Mouse (Mus musculus): ENCODE results near the gene Ccser2. TPM values are rescaled to one million over a fixed set of nuclear protein-coding genes. Genes with fewer than 3 reads are reported as not detected.
A peak's percentile ranks its signal among the peaks of the same experiment; 100 is the strongest.

Gene Ccser2
- total and polyA plus RNA-seq, 3 experiments = 63.1 to 122 (median 106) TPM

DNA sequence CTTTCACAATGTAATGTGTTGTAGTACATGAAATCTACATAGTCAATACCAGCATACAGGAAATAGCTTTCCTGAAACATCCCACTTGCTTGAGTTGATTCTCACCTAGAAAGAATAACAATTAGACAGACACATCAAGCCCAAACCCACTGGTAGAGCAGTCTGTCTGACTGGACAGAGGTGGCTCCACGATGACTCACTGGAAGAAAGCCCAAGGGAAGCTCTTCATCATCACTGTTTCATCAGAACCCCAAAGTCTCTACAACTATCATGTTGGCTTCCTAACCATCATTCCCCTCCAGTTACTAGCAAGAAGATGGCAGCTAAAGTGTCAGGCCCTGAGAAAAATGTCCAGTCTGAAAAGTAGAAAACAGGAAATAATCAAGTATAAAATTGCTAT is 83.5 kb downstream of the Ccser2 start:
- H3K27me3 ChIP-seq (ENCODE audit: control insufficient read depth, insufficient read depth, low read length) = no peaks in the 10 kb centered on the region
- no peaks in the 10 kb centered on the region for H3K79me2 ChIP-seq (replicated peaks; ENCODE audit: control insufficient read depth, insufficient read depth, low read length)
- no peak overlapping the region for H3K9ac ChIP-seq (ENCODE audit: low read depth, low read length)
- H3K4me1 ChIP-seq (ENCODE audit: control insufficient read depth, insufficient read depth, low read length) = no peaks in the 10 kb centered on the region
- intact Hi-C loops (cut with DNase I) = no loop called here
- TF ChIP-seq EP300 (IDR thresholded peaks at IDR 0.05; ENCODE audit: insufficient read depth, low read depth, low read length) (no peak), POLR2A (IDR thresholded peaks at IDR 0.05; ENCODE audit: insufficient read depth, low read depth, low read length) (no peak), CTCF (IDR thresholded peaks at IDR 0.05) (no peak)
- WGBS = 79% methylated on average over 1 of the region's 1 CpGs
- H3K36me3 ChIP-seq (ENCODE audit: control insufficient read depth, insufficient read depth, low read length) = peaks cover 3% of the 10 kb centered on the region
- no peak overlapping the region for H3K4me3 ChIP-seq
- no peak for DNase-seq
- H3K27ac ChIP-seq = no peak overlapping the region

DNA sequence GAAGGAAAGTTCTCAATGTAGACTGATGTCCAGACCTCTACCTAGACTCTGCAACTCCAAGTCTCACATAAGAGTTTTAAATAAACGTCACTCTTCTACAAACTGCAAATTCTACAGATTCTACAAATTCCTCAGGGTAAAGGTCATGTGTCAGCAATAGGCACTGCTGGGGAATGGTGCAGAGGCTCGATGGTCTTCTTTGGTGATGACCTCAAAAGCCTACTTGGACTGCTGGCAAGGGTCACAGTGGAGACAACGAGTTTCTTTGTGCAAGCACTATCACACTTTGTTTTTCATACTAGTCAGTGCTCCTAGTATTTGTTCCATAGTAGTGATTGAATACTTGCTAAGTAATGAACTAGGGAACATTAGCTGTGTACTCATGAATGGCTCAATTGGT is 85.0 kb downstream of the Ccser2 start:
- Histone ChIP-seq H3K9ac (ENCODE audit: low read depth, low read length) (no peak overlapping the region), H3K79me2 (replicated peaks; ENCODE audit: control insufficient read depth, insufficient read depth, low read length) (no peaks in the 10 kb centered on the region), H3K27ac (no peak overlapping the region), H3K4me3 (no peak overlapping the region), H3K36me3 (ENCODE audit: control insufficient read depth, insufficient read depth, low read length) (peaks cover 6% of the 10 kb centered on the region), H3K4me1 (ENCODE audit: control insufficient read depth, insufficient read depth, low read length) (no peaks in the 10 kb centered on the region), H3K27me3 (ENCODE audit: control insufficient read depth, insufficient read depth, low read length) (no peaks in the 10 kb centered on the region)
- intact Hi-C loops (cut with DNase I) = loop anchor here (2.0 kb wide), 1 partner anchor 17 kb away; no protein-coding TSS in a partner anchor
- TF ChIP-seq EP300 (IDR thresholded peaks at IDR 0.05; ENCODE audit: insufficient read depth, low read depth, low read length) (no peak), POLR2A (IDR thresholded peaks at IDR 0.05; ENCODE audit: insufficient read depth, low read depth, low read length) (no peak), CTCF (IDR thresholded peaks at IDR 0.05) (no peak)
- 48% methylated on average over 3 of the region's 3 CpGs for WGBS
- no peak for DNase-seq

DNA sequence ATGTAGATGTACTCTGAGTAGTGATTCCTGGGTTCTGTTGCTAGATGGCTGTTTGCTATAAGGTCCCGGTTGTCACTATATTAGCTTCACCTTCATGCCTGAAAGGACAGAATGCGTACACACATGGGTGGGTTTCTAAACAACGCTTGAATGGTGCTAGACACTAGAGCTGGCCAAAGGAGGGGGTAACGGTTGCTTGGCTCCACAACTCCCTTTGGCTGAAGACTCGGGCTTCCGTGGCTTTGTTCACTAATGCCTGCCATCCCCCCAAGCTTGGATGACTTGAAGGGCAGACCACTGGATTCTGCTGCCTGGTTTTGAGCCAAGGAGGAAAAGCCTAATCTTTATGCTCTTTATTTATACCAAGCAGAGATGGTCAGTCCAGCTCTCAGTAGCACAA is 98.3 kb downstream of the Ccser2 start:
- no peak overlapping the region for H3K4me3 ChIP-seq
- no peaks in the 10 kb centered on the region for H3K4me1 ChIP-seq (ENCODE audit: control insufficient read depth, insufficient read depth, low read length)
- DNase-seq = no peak
- WGBS = 82% methylated on average over 6 of the region's 6 CpGs
- intact Hi-C loops (cut with DNase I) = no loop called here
- no peaks in the 10 kb centered on the region for H3K79me2 ChIP-seq (replicated peaks; ENCODE audit: control insufficient read depth, insufficient read depth, low read length)
- H3K27ac ChIP-seq = no peak overlapping the region
- no peak overlapping the region for H3K9ac ChIP-seq (ENCODE audit: low read depth, low read length)
- TF ChIP-seq EP300 (IDR thresholded peaks at IDR 0.05; ENCODE audit: insufficient read depth, low read depth, low read length) (no peak), POLR2A (IDR thresholded peaks at IDR 0.05; ENCODE audit: insufficient read depth, low read depth, low read length) (no peak), CTCF (IDR thresholded peaks at IDR 0.05) (no peak)
- no peaks in the 10 kb centered on the region for H3K27me3 ChIP-seq (ENCODE audit: control insufficient read depth, insufficient read depth, low read length)
- no peaks in the 10 kb centered on the region for H3K36me3 ChIP-seq (ENCODE audit: control insufficient read depth, insufficient read depth, low read length)

DNA sequence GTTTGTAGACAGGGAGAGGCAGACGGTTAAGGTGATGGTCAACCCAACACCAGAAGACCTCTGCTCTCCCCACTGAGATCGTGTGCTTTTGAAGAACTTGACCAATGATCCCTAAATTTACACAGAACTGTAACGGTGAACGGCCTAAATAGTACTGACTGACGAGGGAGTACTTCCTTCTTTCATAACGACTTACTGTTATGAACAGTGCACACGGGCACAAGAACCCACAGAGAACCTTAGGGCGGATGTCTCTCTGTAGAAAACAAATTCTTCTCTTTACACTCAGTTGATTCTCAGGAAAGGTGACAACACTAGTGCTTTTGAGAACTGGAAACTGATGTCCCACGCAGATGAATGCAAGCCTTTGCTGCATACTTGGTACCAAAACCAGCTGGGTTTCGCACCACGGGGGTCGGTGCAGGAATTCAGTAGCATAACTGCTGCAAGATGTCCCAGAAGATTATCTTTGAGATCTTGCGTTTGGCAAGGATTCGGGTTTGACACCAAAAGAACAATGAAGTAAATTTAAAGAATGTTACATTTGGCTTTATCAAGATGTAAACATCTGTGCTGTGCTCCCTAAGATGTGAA is 99.7 kb downstream of the Ccser2 start:
- H3K4me1 ChIP-seq (ENCODE audit: control insufficient read depth, insufficient read depth, low read length) = no peaks in the 10 kb centered on the region
- H3K4me3 ChIP-seq = no peak overlapping the region
- 74% methylated on average over 14 of the region's 14 CpGs for WGBS
- DNase-seq = no peak
- no peaks in the 10 kb centered on the region for H3K27me3 ChIP-seq (ENCODE audit: control insufficient read depth, insufficient read depth, low read length)
- TF ChIP-seq CTCF (IDR thresholded peaks at IDR 0.05) (no peak), EP300 (IDR thresholded peaks at IDR 0.05; ENCODE audit: insufficient read depth, low read depth, low read length) (no peak), POLR2A (IDR thresholded peaks at IDR 0.05; ENCODE audit: insufficient read depth, low read depth, low read length) (no peak)
- intact Hi-C loops (cut with DNase I) = no loop called here
- H3K36me3 ChIP-seq (ENCODE audit: control insufficient read depth, insufficient read depth, low read length) = no peaks in the 10 kb centered on the region
- no peak overlapping the region for H3K27ac ChIP-seq
- no peak overlapping the region for H3K9ac ChIP-seq (ENCODE audit: low read depth, low read length)
- H3K79me2 ChIP-seq (replicated peaks; ENCODE audit: control insufficient read depth, insufficient read depth, low read length) = no peaks in the 10 kb centered on the region

DNA sequence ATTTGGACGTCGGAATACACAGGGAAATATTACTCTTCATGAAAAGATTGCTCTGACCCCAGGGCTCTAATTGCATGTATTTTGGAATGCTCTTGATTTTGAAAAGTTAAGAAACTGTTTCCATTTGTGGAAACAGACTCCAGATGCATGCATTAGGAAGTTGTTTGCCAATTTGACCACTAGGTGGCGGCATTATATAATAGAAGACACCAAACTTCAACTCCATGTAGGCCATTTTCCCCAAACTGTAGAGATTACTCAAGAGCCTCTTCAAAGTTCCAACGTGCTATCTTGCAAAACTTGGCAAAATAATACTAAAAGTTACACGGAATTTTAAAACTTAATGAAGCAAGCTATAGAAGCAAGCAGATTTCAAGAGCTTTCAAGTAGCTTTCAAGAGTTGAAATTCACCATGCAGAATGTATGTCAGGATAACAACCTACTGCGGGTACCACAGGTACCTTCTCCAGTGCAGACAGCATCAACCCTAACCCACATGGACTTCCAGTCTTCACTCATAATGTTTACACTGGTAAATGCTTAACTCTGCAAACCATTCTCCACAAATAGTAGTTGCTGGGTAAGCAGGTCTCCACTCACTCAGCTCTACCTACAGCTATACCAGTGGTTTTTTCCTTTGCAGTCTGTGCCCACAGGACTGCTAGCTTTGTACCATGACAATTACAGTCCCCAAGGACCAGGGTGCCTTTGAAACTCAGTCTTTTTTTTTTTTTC is 101.4 kb downstream of the Ccser2 start:
- TF ChIP-seq EP300 (IDR thresholded peaks at IDR 0.05; ENCODE audit: insufficient read depth, low read depth, low read length) = no peak
- TF ChIP-seq CTCF (IDR thresholded peaks at IDR 0.05) = peak; percentile 87
- TF ChIP-seq POLR2A (IDR thresholded peaks at IDR 0.05; ENCODE audit: insufficient read depth, low read depth, low read length) = no peak
- Histone ChIP-seq H3K4me1 (ENCODE audit: control insufficient read depth, insufficient read depth, low read length) (peaks cover 2% of the 10 kb centered on the region), H3K36me3 (ENCODE audit: control insufficient read depth, insufficient read depth, low read length) (no peaks in the 10 kb centered on the region), H3K27ac (no peak overlapping the region), H3K79me2 (replicated peaks; ENCODE audit: control insufficient read depth, insufficient read depth, low read length) (no peaks in the 10 kb centered on the region), H3K9ac (ENCODE audit: low read depth, low read length) (no peak overlapping the region), H3K4me3 (no peak overlapping the region), H3K27me3 (ENCODE audit: control insufficient read depth, insufficient read depth, low read length) (no peaks in the 10 kb centered on the region)
- WGBS = 18% methylated on average over 6 of the region's 6 CpGs
- intact Hi-C loops (cut with DNase I) = loop anchor here (1.0 kb wide), 2 partner anchors 70 to 85 kb away; no protein-coding TSS in a partner anchor
- peak; percentile 25 to 40 for DNase-seq
